Mouse (Mus musculus) adrenal gland, postnatal 36 days (tissue): ENCODE measurements around the gene Hdhd5. TPM values are rescaled to one million over a fixed set of nuclear protein-coding genes. Genes with fewer than 3 reads are reported as not detected.

Source experiments
- DNase-seq, 2 experiments: peaks; one replicate each; pipeline ENCODE4 v3.0.0; 2021; ENCODE audit warnings: mixed read lengths in 1 of 2
- long read RNA-seq, 2 experiments: library from polyadenylated mRNA; stranded (forward); transcript quantifications; one replicate each; pipeline ENCODE4 v2.0.0; 2021; ENCODE audit warnings: borderline sequencing depth in 2 of 2
- total RNA-seq, 2 experiments: library from RNA; stranded (reverse); gene quantifications; 2 replicates each; pipeline ENCODE4 v1.2.3; 2021

The Hdhd5 gene
- total RNA-seq, result 10 to 100 TPM; 25.3 to 32.1 TPM
- long read RNA-seq, experiment 1, transcript Hdhd5-201 (8 exons, 1,928 nt), result major isoform, 34 of 46 reads
- long read RNA-seq, experiment 1, partial matches to known transcripts, result 4 of 46 reads
- long read RNA-seq, experiment 1, other reads (novel, unspliced or antisense), result 8 of 46 reads
- long read RNA-seq, experiment 2, transcript Hdhd5-201 (8 exons, 1,928 nt), result major isoform, 12 of 16 reads
- long read RNA-seq, experiment 2, partial matches to known transcripts, result 1 of 16 reads
- long read RNA-seq, experiment 2, other reads (novel, unspliced or antisense), result 3 of 16 reads

GRCm38 (mm10) chr6:120531020-120531965 lies at the start of gene Hdhd5:
Hdhd5 (minus strand) TSS chr6:120531319.
- peak; percentile 96 to 98 for DNase-seq

- DNase-seq, result no peak
Measured at GRCm38 (mm10) chr6:120580713-120581015, 49.5 kb upstream of the Hdhd5 start.

- peak; percentile 31 to 52 for DNase-seq
Measured at GRCm38 (mm10) chr6:120579831-120580712, 49.0 kb upstream of the Hdhd5 start.

- peak in 1 of 2 experiments; percentile 23 for DNase-seq
Measured at GRCm38 (mm10) chr6:120579110-120579830, 48.2 kb upstream of the Hdhd5 start.

- DNase-seq, result no peak
Measured at GRCm38 (mm10) chr6:120578471-120578870, 47.4 kb upstream of the Hdhd5 start.

GRCm38 (mm10) chr6:120572372-120572771 lies 41.3 kb upstream of the Hdhd5 start:
- DNase-seq, result no peak

GRCm38 (mm10) chr6:120568257-120568656 lies 37.1 kb upstream of the Hdhd5 start:
- DNase-seq, result no peak

- DNase-seq, result peak in 1 of 2 experiments; percentile 38
Measured at GRCm38 (mm10) chr6:120566911-120567909, 36.1 kb upstream of the Hdhd5 start.

- no peak for DNase-seq
Measured at GRCm38 (mm10) chr6:120556641-120557040, 25.5 kb upstream of the Hdhd5 start.

- no peak for DNase-seq
Measured at GRCm38 (mm10) chr6:120555983-120556567, 25.0 kb upstream of the Hdhd5 start.

- DNase-seq, result no peak
Measured at GRCm38 (mm10) chr6:120555152-120555551, 24.0 kb upstream of the Hdhd5 start.

- no peak for DNase-seq
Measured at GRCm38 (mm10) chr6:120550173-120550572, 19.1 kb upstream of the Hdhd5 start.

- no peak for DNase-seq
Measured at GRCm38 (mm10) chr6:120548581-120548980, 17.5 kb upstream of the Hdhd5 start.

- DNase-seq, result no peak
Measured at GRCm38 (mm10) chr6:120546973-120547372, 15.9 kb upstream of the Hdhd5 start.

- no peak for DNase-seq
Measured at GRCm38 (mm10) chr6:120546292-120546691, 15.2 kb upstream of the Hdhd5 start.

GRCm38 (mm10) chr6:120542061-120542460 lies 10.9 kb upstream of the Hdhd5 start:
- no peak for DNase-seq

GRCm38 (mm10) chr6:120541386-120541785 lies 10.3 kb upstream of the Hdhd5 start:
- DNase-seq, result no peak

GRCm38 (mm10) chr6:120539781-120540231 lies 8.7 kb upstream of the Hdhd5 start:
- DNase-seq, result peak; percentile 73 to 74

GRCm38 (mm10) chr6:120539132-120539759 lies 8.1 kb upstream of the Hdhd5 start:
- peak; percentile 80 to 85 for DNase-seq
